Mouse (Mus musculus) small intestine, adult 2 months (tissue): ENCODE results near the gene Dock1.

Experiments used
- CTCF ChIP-seq: fragments of 200-500 bp; IDR thresholded peaks from 2 replicates; pipeline ENCODE4 v1.5.1; 2012; ENCODE audit warnings: low read depth, mild to moderate bottlenecking, control low read depth, inconsistent platforms, low read length, moderate library complexity, mixed read lengths; ENCODE audit not compliant: insufficient replicate concordance, insufficient read length; ENCODE audit errors: extremely low read depth
- POLR2A ChIP-seq: fragments of 200-500 bp; IDR thresholded peaks from 2 replicates; pipeline ENCODE4 v1.6.1; 2012; ENCODE audit warnings: low read depth, mild to moderate bottlenecking, control low read depth, inconsistent platforms, low read length, moderate library complexity

DNA sequence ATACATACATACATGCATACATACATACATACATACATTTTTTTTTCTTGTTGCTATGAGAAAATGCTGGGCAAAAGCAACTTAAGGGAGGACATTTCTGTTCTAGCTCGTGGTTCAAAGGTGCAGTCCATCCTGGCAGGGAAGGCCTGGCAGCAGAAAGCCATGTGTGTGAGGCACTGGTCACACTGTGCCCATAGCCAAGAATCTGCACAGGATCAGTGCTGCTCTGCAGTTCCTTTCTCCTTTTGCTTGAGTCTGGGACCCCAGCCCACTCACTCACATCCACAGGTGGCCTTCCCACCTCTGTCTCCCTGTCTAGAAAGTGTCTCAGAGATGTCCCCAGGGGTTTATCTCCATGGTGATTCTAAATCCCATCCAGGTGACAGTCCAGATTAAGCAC, 331.8 kb downstream of the Dock1 start:
- TF ChIP-seq POLR2A, result no peak
- no peak for TF ChIP-seq CTCF
